Mouse (Mus musculus) retina, adult 2 months (tissue): ENCODE measurements around the gene Vmn1r232.

Source experiments
- DNase-seq: peaks from one replicate; pipeline ENCODE4 v3.0.0-alpha.2; 2012; ENCODE audit warnings: low read depth, low spot score

Vmn1r232 gene

GRCm38 (mm10) chr17:20919614-20920013, at the start of gene Vmn1r232:
TSS of gene Vmn1r232 (minus strand) at chr17:20919714.
- no peak for DNase-seq

GRCm38 (mm10) chr17:20966681-20967080, 47.2 kb upstream of the Vmn1r232 start:
- DNase-seq, result no peak

GRCm38 (mm10) chr17:20965421-20965820, 45.9 kb upstream of the Vmn1r232 start:
- DNase-seq, result no peak

GRCm38 (mm10) chr17:20960386-20960785, 40.9 kb upstream of the Vmn1r232 start:
- DNase-seq, result no peak

GRCm38 (mm10) chr17:20946636-20947035, 27.1 kb upstream of the Vmn1r232 start:
- no peak for DNase-seq

- DNase-seq, result no peak
These were observed 26.6 kb upstream of the Vmn1r232 start for GRCm38 (mm10) chr17:20946026-20946565.

- DNase-seq, result peak; percentile 100
These were observed 25.7 kb upstream of the Vmn1r232 start, which contains the start of gene Ppp2r1a for GRCm38 (mm10) chr17:20944985-20945891. TSS of gene Ppp2r1a (plus strand) at chr17:20945311.

GRCm38 (mm10) chr17:20944226-20944625, 24.7 kb upstream of the Vmn1r232 start:
- DNase-seq, result no peak

- DNase-seq, result no peak
These were observed 14.5 kb downstream of the Vmn1r232 start, which contains the start of gene Vmn1r231 for GRCm38 (mm10) chr17:20904991-20905390. TSS of gene Vmn1r231 (minus strand) at chr17:20905091.
